Mouse (Mus musculus): ENCODE data around the gene Pphln1.

GRCm38 (mm10) chr15:93397269-93397668 is 881 bp upstream of the Pphln1 start:
- TF ChIP-seq HCFC1 (IDR thresholded peaks at IDR 0.05; ENCODE audit: borderline replicate concordance, insufficient read depth, low read length) (no peak), ZC3H11A (IDR thresholded peaks at IDR 0.05; ENCODE audit: borderline replicate concordance, low read depth, low read length) (no peak), MAFK (IDR thresholded peaks at IDR 0.05; ENCODE audit: insufficient read depth, low read depth, low read length) (no peak), CHD2 (IDR thresholded peaks at IDR 0.05; ENCODE audit: low read depth, low read length) (no peak), ZNF384 (IDR thresholded peaks at IDR 0.05; ENCODE audit: low read depth, low read length) (no peak)
